Mouse (Mus musculus) stomach, postnatal 0 days (tissue): ENCODE results near the gene Srek1.

Experiments
- CTCF ChIP-seq: IDR thresholded peaks from 2 replicates; pipeline ENCODE4 v1.5.1; 2016; ENCODE audit warnings: antibody characterized with exemption, low read depth, mild to moderate bottlenecking, moderate library complexity
- EP300 ChIP-seq: optimal IDR thresholded peaks from 2 replicates; pipeline ENCODE3; 2016; ENCODE audit warnings: antibody characterized with exemption

GRCm38 (mm10) chr13:103817935-103818334 is 43.5 kb upstream of the Srek1 start:
- no peak for TF ChIP-seq EP300
- no peak for TF ChIP-seq CTCF
